Mouse (Mus musculus) stomach, postnatal 0 days (tissue): Measurements from ENCODE around the gene Tspan14. TPM values are rescaled to one million over a fixed set of nuclear protein-coding genes. Genes with fewer than 3 reads are reported as not detected.

Experiments used
- ATAC-seq: fragments of 200-750 bp; cut with Nextera tagmentation; 2 replicates; pipeline ENCODE4 v1.8.0; 2017; ENCODE audit not compliant: low FRiP score, low TSS enrichment
- DNase-seq: peaks from one replicate; pipeline ENCODE4 v3.0.0-alpha.2; 2016; ENCODE audit warnings: low spot score
- H3K27ac ChIP-seq: fragments of 300-500 bp; sonication (generic); replicated peaks from 2 replicates; pipeline ENCODE4 v1.5.1; 2014; ENCODE audit warnings: mild to moderate bottlenecking, control low read depth
- H3K27me3 ChIP-seq: fragments of 300-500 bp; sonication (generic); 2 replicates; pipeline ENCODE4 v1.6.1; 2014; ENCODE audit warnings: low read length; ENCODE audit not compliant: control insufficient read depth, insufficient read depth
- H3K36me3 ChIP-seq: fragments of 300-500 bp; sonication (generic); 2 replicates; pipeline ENCODE4 v1.6.1; 2014; ENCODE audit warnings: low read length, mixed read lengths; ENCODE audit not compliant: control insufficient read depth, insufficient read depth
- H3K4me1 ChIP-seq: fragments of 300-500 bp; sonication (generic); replicated peaks from 2 replicates; pipeline ENCODE4 v1.6.1; 2014; ENCODE audit warnings: antibody characterized with exemption; ENCODE audit not compliant: control insufficient read depth, insufficient read depth
- H3K4me2 ChIP-seq: fragments of 300-500 bp; sonication (generic); replicated peaks from 2 replicates; pipeline ENCODE4 v1.6.1; 2014; ENCODE audit warnings: low read depth, mild to moderate bottlenecking, control low read depth, moderate library complexity
- H3K4me3 ChIP-seq: fragments of 300-500 bp; sonication (generic); 2 replicates; pipeline ENCODE4 v1.5.1; 2014; ENCODE audit warnings: low read depth, low read length, control low read depth
- H3K9ac ChIP-seq: fragments of 300-500 bp; sonication (generic); 2 replicates; pipeline ENCODE4 v1.6.1; 2014; ENCODE audit warnings: mild to moderate bottlenecking, low read length, control low read depth, mixed read lengths
- H3K9me3 ChIP-seq: fragments of 300-500 bp; sonication (generic); 2 replicates; pipeline ENCODE4 v1.6.1; 2016; ENCODE audit warnings: low read length; ENCODE audit not compliant: control insufficient read depth
- CTCF ChIP-seq: IDR thresholded peaks from 2 replicates; pipeline ENCODE4 v1.5.1; 2016; ENCODE audit warnings: antibody characterized with exemption, low read depth, mild to moderate bottlenecking, moderate library complexity
- EP300 ChIP-seq: optimal IDR thresholded peaks from 2 replicates; pipeline ENCODE3; 2016; ENCODE audit warnings: antibody characterized with exemption
- WGBS: fragments of 180-500 bp; shearing (Covaris S2); extraction: QIAGEN DNeasy Blood & Tissue Kit; methylation state at CpG from one replicate; pipeline ENCODE4 v1.1.7; 2014; 5-methylcytosine and 5-hydroxymethylcytosine counted together
- polyA plus RNA-seq: library from polyadenylated mRNA; unstranded; fragments of >200 nt; fragmentation: Nextera tagmentation; extraction: Ambion mirVana; gene quantifications from 2 replicates; pipeline ENCODE4 v1.2.1, GENCODE M21; 2015

Gene Tspan14
- polyA plus RNA-seq, 1 experiment from 2014 or later: 38.8 TPM

DNA sequence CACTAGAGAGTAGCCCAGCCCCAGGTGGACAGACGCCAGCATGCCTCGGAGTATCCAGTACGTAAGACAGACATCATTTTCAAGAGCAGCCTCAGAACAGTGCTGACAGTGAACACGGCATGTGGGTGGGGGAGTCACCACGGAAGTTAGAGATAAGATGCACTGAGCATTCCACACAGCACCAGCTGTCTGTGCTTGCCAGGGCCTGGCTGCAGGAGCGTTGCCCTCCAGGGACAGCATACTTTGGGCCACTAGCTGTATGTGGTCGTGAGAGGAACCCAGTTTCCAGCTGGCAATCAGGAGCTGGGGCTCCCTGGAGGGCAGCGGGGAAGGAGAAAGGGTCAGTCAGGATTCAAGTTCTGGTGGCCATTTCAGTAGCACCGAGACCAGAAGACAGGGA is 59.8 kb downstream of the Tspan14 start:
- TF ChIP-seq EP300 (no peak), CTCF (no peak)

DNA sequence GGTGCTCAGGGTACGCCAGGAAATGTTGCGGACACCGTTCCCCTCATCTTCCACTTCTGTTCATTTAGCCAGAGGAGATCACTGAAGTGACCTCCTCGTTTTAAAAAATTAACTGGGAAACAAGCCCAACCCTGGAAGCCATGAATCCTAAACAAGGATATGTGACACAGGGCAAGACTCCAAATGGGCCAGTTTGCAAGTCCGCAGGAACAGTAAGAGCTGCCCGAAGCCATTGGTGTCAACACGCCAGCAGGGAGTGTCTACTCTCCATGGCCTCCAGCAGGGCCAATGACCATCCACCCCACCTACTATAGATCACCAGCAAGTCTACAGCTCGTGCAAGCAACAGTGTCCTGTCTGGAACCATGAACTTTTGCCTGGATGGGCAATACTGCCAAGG is 60.8 kb downstream of the Tspan14 start:
- no peak for TF ChIP-seq EP300
- TF ChIP-seq CTCF: no peak
- H3K4me1 ChIP-seq: no peaks in the 10 kb centered on the region
- no peak overlapping the region for H3K4me2 ChIP-seq
- WGBS: 85% methylated on average over 8 of the region's 8 CpGs
- H3K4me3 ChIP-seq: no peak overlapping the region
- H3K9ac ChIP-seq: no peak overlapping the region
- ATAC-seq (no peak), DNase-seq (no peak)
- H3K27me3 ChIP-seq: no peaks in the 10 kb centered on the region
- H3K36me3 ChIP-seq: peaks cover 34% of the 10 kb centered on the region
- H3K27ac ChIP-seq: no peak overlapping the region
- H3K9me3 ChIP-seq: no peaks in the 10 kb centered on the region

More for the DNA sequence above, 59.8 kb downstream of the Tspan14 start:
- H3K36me3 ChIP-seq: peaks cover 34% of the 10 kb centered on the region
- no peak overlapping the region for H3K9ac ChIP-seq
- no peak overlapping the region for H3K4me3 ChIP-seq
- no peaks in the 10 kb centered on the region for H3K9me3 ChIP-seq
- H3K4me2 ChIP-seq: no peak overlapping the region
- no peaks in the 10 kb centered on the region for H3K4me1 ChIP-seq
- DNase-seq (no peak), ATAC-seq (no peak)
- 73% methylated on average over 9 of the region's 9 CpGs for WGBS
- no peak overlapping the region for H3K27ac ChIP-seq
- H3K27me3 ChIP-seq: no peaks in the 10 kb centered on the region

DNA sequence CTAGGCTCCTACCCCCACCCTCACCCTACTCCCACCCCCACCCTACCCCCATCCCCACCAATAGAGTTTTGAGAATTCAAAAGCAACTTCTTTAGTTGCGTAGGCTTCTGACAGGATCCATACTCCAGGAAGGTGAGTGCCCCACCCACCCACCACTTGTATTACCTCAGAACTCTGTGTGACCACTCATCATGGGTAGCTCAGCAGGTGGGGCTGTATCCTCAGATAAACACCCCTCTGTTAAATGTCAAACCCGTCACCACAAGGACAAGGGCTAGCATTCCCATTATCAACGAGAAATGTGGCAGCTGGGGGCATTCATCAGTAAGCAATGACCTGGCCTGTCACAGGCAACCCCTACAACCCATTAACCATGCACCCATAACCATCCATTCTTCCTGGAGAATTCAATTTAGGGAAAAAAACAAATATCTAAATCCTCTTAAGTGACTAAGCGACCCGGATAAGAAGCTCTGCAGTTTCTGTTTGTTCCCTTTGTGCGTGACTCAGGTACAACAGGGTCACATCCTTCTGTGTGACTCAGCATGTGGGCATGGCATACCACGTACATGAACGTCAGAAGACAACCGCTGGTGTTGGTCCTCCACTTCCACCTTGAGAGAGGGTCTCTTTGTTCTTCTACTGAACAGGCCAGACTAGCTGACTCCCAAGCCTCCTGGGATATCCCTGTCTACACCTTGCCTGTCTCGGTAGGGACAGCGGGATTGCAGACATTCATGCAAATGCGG is 64.1 kb downstream of the Tspan14 start:
- Histone ChIP-seq H3K9ac (no peak overlapping the region), H3K4me2 (no peak overlapping the region), H3K4me3 (no peak overlapping the region), H3K27me3 (no peaks in the 10 kb centered on the region), H3K36me3 (peaks cover 8% of the 10 kb centered on the region; the same call in 1 of the 2 replicates), H3K9me3 (no peaks in the 10 kb centered on the region), H3K27ac (0 out of 2 replicates have a peak overlapping the region, but pooled peaks have one; percentile 4), H3K4me1 (no peaks in the 10 kb centered on the region)
- TF ChIP-seq EP300: no peak
- TF ChIP-seq CTCF: no peak
- DNase-seq (peak; percentile 9), ATAC-seq (peak; percentile 85)
- WGBS: 55% methylated on average over 12 of the region's 12 CpGs

DNA sequence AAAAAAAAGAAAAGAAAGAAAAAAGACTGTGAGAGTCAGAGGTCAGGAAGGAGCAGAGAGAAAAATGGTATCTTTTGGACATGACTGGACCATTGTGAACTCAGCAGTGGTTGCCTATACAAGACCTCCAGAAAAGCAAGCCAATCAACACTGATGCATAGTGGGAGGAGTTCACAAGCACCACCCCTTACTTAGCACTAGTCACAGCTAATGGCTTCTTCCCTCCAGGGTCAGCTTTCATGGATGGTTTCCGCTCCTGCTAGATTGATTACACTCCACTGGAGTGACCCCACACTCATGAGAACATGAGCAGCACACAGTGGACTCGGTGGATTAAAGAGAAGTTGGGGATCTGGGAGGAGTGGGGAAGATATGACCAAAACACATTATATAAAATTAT is 66.3 kb downstream of the Tspan14 start:
- no peak for DNase-seq
- 42% methylated on average over 2 of the region's 2 CpGs for WGBS
- Histone ChIP-seq H3K27ac (no peak overlapping the region), H3K9me3 (no peaks in the 10 kb centered on the region), H3K4me1 (no peaks in the 10 kb centered on the region), H3K36me3 (no peaks in the 10 kb centered on the region), H3K4me3 (no peak overlapping the region), H3K27me3 (no peaks in the 10 kb centered on the region), H3K4me2 (no peak overlapping the region), H3K9ac (no peak overlapping the region)
- no peak for ATAC-seq
- TF ChIP-seq EP300: no peak
- TF ChIP-seq CTCF: no peak

DNA sequence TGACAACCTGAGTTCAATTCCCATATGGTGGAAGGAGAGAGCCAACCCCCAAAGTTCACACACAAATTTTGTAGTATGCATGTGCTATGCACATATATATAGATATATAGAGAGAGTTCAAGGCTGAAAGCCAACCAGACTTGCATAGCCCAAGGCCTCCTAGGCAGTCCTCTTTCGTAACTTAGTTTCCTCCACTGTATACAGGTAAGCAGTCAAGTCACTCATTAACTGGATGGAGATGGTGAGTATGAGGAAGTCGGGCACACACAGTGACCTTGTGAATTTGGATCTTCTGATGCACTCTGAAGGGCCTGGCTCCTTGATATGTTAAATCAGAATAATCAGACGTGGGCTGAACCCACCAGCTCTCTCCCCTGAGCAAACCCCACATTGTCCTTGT is 68.7 kb downstream of the Tspan14 start:
- DNase-seq (no peak), ATAC-seq (peak; percentile 52)
- H3K27ac ChIP-seq: no peak overlapping the region
- H3K9ac ChIP-seq: no peak overlapping the region
- H3K4me1 ChIP-seq: no peaks in the 10 kb centered on the region
- WGBS: 68% methylated on average over 3 of the region's 3 CpGs
- H3K9me3 ChIP-seq: no peaks in the 10 kb centered on the region
- H3K4me2 ChIP-seq: no peak overlapping the region
- no peak overlapping the region for H3K4me3 ChIP-seq
- TF ChIP-seq CTCF (no peak), EP300 (no peak)
- no peaks in the 10 kb centered on the region for H3K27me3 ChIP-seq
- no peaks in the 10 kb centered on the region for H3K36me3 ChIP-seq

DNA sequence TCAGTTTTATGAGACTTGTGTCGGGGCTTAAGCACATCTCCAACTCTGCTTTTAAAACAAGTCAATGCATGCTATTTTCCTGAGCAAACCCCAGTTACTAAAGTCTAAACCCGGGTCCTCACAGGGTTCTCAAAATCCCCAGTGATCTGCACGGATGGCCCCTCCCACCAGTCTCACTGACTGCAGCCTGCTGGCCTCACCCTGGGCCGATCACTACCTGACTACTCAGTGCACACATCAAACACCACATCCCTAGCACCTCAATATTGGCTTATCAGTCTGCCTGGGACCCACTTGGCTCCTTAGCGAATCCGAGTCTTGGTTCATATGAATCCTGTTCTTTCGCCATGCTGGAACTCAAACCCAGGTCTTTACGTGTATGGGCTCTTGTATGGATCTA is 70.9 kb downstream of the Tspan14 start:
- Histone ChIP-seq H3K9me3 (no peaks in the 10 kb centered on the region), H3K27me3 (no peaks in the 10 kb centered on the region), H3K4me2 (no peak overlapping the region), H3K9ac (no peak overlapping the region), H3K27ac (no peak overlapping the region), H3K4me1 (no peaks in the 10 kb centered on the region), H3K4me3 (no peak overlapping the region), H3K36me3 (no peaks in the 10 kb centered on the region)
- no peak for DNase-seq
- no peak for ATAC-seq
- TF ChIP-seq EP300 (no peak), CTCF (no peak)
- 63% methylated on average over 8 of the region's 8 CpGs for WGBS
